Mouse (Mus musculus): ENCODE results near the gene Cacna1c.

Cacna1c gene

GRCm38 (mm10) chr6:119196382-119197305, at the start of gene Cacna1c:
Cacna1c (minus strand) TSS chr6:119196418.
- WGBS = 78% methylated on average over 17 of the region's 17 CpGs

- WGBS = 65% methylated on average over 21 of the region's 21 CpGs
Measured at GRCm38 (mm10) chr6:119240871-119241705, 44.9 kb upstream of the Cacna1c start.

- 83% methylated on average over 7 of the region's 7 CpGs for WGBS
Measured at GRCm38 (mm10) chr6:119240256-119240655, 44.0 kb upstream of the Cacna1c start.

DNA sequence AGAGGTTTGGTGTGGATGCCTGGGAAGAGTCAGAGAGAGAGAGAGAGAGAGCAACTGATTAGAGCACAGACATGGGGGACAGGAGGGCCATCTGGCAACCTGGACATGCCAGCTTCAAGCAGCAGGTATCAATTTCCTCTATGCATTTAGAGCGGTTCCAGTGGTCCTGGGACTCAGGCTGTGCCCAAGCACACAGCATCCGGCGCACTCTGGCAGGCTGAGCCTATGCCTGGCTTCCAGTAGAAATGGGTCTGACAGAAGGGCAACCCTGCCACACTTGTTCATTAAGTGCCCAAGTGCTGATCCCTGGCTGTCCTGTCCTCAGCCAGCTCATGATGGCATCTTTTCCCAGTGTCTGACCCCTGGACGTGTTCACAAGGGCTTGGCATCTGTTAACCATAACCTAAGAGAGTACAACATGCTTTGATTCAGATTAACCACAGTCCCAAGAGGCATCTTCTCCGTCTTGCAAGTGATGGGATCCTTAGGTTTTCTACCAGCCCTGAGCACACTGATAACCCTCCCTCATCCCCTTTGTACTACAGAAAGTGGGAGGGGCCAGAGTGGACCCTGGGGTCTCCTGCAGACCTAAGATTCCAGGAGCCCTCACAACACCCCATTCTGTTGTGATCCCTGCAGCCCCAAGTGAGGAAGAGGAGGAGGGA, 43.3 kb upstream of the Cacna1c start:
- 89% methylated on average over 5 of the region's 5 CpGs for WGBS

- WGBS = 29% methylated on average over 8 of the region's 8 CpGs
Measured at GRCm38 (mm10) chr6:119237427-119237989, 41.3 kb upstream of the Cacna1c start.

DNA sequence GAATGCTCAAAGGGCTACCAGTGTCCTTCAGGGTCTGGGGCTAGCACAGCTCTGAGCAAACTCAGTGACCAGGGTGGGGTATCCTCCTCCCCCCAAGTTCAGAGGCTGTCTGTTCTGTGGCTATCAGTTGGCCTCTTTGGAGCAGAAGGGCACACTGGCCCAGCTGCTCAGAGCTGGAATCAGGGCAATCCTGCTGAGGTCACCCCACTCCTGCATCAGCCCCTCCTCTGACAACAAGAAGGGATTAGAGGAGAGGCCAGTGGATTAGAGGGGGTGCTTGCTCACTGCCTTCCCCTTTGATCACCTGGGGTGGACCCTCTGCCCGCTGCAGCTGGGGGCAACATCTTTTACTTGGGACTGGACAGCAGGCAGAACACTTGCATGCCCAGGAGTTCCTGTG, 40.0 kb upstream of the Cacna1c start, which contains the start of gene Cacna2d4:
Gene Cacna2d4 (plus strand): TSS at position 286 of the 400 bp plus-strand sequence.
- 73% methylated on average over 1 of the region's 1 CpGs for WGBS

GRCm38 (mm10) chr6:119235441-119235840, 39.2 kb upstream of the Cacna1c start:
- WGBS = 88% methylated on average over 5 of the region's 5 CpGs

DNA sequence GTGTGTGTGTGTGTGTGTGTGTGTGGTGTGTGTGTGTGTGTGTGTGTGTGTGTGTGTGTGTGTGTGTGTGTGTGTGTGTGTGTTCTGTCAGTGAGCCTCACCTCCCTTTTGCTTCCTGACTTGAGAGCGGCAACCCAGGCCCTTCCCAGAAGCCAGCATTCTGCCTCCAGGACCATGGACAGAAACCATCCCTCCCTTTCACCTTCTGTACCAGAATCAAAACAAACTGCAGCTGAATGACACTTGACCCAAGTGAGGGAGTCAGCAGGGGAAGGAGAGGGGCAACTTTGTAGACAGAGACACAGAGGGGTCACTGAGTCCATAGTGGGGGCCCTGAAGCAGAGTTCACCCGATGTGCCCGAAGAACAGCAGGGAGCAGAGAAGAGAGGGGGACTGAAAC, 36.8 kb upstream of the Cacna1c start:
- WGBS = 79% methylated on average over 3 of the region's 3 CpGs

DNA sequence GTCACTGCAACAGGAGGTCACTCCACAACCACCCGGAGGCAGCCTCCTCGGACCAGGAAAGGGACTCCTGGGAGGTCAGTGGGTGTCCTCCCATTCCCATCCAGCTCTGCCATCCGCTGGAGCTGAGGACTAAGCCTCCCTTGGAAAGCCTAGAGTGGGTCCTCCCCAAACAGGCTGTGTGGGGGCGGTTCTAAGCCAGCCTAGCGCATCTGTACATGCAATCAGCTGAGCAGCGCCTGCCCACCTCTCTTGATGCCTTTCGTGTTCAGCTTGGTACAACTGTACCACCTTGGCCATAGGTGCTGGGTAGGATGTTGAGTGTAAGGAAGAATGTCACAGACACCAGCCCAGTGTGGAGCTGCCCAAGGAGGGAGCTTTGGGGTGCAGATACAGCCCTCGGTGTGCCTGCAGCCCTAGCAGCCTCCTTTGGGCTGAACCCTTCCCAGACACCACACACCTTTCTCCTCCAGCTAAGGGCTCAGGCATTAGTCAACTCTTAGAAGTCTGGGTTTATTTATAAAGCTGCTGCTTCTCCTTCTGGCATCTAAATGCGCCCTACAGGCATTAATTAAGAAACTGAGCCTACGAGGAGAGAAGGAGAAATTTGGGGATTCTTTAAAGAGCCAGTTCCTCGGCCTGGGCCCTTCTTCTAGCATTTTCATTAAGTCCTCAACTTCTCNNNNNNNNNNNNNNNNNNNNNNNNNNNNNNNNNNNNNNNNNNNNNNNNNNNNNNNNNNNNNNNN, 32.8 kb upstream of the Cacna1c start:
- WGBS = 59% methylated on average over 11 of the region's 11 CpGs

DNA sequence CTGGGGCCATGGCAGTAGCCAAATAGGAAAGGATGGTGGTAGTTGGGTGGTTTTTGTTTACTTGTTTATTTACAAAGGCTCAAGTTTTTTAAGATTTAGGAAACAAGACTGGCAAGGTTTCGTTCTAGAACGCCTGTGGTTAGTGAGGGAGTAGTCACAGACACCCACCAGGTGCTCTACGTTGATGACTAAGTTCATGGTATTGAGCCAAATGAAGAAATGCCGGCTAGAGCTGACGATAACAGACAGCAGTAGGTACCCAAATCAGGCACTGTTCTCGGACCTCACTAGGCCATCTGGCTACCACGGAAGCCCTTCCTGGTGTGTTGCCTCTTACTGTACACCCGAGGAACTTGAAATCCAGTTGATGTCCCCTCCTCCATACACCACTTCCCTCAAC, 30.8 kb upstream of the Cacna1c start:
- WGBS = 67% methylated on average over 8 of the region's 8 CpGs

GRCm38 (mm10) chr6:119225731-119226130, 29.5 kb upstream of the Cacna1c start:
- WGBS = 88% methylated on average over 6 of the region's 6 CpGs

DNA sequence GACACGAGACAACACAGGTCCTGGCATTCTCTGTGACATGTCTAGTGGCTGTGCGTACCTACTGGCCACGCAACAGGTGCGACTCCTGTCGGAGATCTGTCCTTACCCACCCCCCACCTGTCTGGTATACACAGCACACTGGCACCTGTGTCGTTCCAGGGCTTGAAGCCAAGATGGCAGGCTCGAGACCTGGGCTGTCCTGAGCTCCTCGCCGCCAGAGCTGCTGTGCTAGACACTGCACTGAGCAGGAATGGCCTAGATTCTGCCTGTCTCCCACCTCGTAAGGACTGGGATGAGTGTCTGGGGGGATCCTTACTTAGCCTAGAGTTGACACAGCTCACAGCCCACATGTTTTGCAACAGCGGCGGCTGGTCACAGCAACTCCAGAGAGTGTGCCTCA, 29.0 kb upstream of the Cacna1c start:
- 65% methylated on average over 12 of the region's 12 CpGs for WGBS

GRCm38 (mm10) chr6:119224451-119225195, 28.4 kb upstream of the Cacna1c start:
- WGBS = 27% methylated on average over 13 of the region's 13 CpGs

- 15% methylated on average over 10 of the region's 10 CpGs for WGBS
Measured at GRCm38 (mm10) chr6:119220297-119220696, 24.1 kb upstream of the Cacna1c start.

DNA sequence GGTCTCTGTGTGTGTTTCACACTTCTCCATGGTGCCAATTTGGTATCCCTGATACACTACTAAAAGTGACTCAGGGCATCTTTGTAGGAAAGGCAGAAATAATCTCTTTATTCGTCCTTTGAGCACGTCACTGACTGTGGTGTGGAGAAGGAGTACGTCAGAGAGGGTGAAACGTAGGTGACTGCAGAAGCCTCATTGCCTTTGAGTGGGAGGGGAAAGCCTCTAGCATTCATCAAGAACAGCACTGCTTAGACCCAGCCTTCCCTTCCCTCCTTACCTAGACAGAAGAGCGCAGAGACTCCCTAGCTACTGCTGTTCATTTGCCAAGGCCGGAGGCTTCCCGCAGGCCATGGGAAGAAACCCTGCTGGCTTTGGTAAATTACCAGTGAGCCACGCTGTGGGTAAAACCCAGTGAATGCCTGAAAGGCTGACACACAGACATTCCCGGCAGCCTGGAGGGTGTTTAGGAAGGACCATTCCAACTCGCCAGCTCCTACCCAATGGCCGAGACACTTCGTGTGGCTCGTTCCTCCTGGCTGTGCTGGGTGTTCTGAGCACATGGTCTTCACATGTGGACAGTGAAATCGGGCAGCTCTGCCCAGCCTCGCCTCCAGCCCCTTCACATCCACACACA, 23.1 kb upstream of the Cacna1c start:
- 66% methylated on average over 15 of the region's 15 CpGs for WGBS

GRCm38 (mm10) chr6:119218591-119218990, 22.4 kb upstream of the Cacna1c start:
- WGBS = 68% methylated on average over 5 of the region's 5 CpGs

- 81% methylated on average over 4 of the region's 4 CpGs for WGBS
Measured at GRCm38 (mm10) chr6:119217661-119218060, 21.4 kb upstream of the Cacna1c start.

- WGBS = 91% methylated on average over 10 of the region's 10 CpGs
Measured at GRCm38 (mm10) chr6:119215040-119215613, 18.9 kb upstream of the Cacna1c start.

DNA sequence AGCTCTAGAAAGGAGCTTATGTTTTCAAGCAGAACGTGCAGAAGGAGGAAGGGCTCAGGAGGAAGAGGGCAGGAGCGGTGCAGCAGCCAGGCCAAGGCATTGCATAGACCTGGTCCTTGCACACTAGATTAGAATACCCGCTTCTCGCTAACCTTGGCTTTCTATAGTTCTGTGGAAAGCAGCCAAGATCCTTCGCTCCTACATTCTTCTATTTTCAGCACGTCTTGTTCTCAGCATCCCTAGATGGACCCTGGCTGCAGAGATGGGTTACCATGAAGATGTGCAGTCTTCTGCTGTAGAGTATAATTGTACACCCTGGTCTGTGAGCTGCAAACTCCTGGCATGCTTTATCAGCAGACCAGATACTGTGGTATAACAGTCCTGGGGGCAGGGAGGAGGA, 18.0 kb upstream of the Cacna1c start:
- WGBS = 35% methylated on average over 6 of the region's 6 CpGs

Measured in cerebral cortex, adult 2 months (tissue).